Mouse (Mus musculus): ENCODE data around the gene Slc27a3.

GRCm38 (mm10) chr3:90429576-90429975 is 39.8 kb upstream of the Slc27a3 start:
- no peak for TF ChIP-seq CTCF (IDR thresholded peaks at IDR 0.05 in 2 of 3, conservative IDR thresholded peaks at IDR 0.05 in 1 of 3; ENCODE audit: control insufficient read depth in 1 of 3, insufficient read depth in 1 of 3, low read depth in 2 of 3, low read length in 3 of 3, poor library complexity in 1 of 3, severe bottlenecking in 1 of 3)
- no peak for TF ChIP-seq ETS1 (IDR thresholded peaks at IDR 0.05; ENCODE audit: low read depth, low read length)
- no peak for TF ChIP-seq KAT2A (conservative IDR thresholded peaks at IDR 0.05; ENCODE audit: low read depth, low read length)
- no peak for TF ChIP-seq MAX (IDR thresholded peaks at IDR 0.05; ENCODE audit: low read length)
- TF ChIP-seq RAD21 (IDR thresholded peaks at IDR 0.05; ENCODE audit: low read depth, low read length), result no peak
- TF ChIP-seq JUND (IDR thresholded peaks at IDR 0.05; ENCODE audit: low read depth, low read length), result no peak
